Mouse (Mus musculus): ENCODE measurements at regions not wholly inside any gene's neighbourhood (a gene's known extent, or its start where the extent isn't known, plus 50 kb on each side); places are given as distances from the start of the nearest gene placed in this dataset.

- Histone ChIP-seq H3K4me3 (ENCODE audit: low read depth, low read length) (no peak overlapping the region), H3K27ac (ENCODE audit: low read depth) (no peak overlapping the region), H3K4me2 (no peak overlapping the region), H3K27me3 (ENCODE audit: insufficient read depth, low read length) (no peaks in the 10 kb centered on the region), H3K36me3 (ENCODE audit: insufficient read depth) (no peaks in the 10 kb centered on the region), H3K9me3 (ENCODE audit: low read depth, low read length) (no peaks in the 10 kb centered on the region), H3K9ac (no peak overlapping the region), H3K4me1 (ENCODE audit: insufficient read depth) (no peaks in the 10 kb centered on the region)
- ATAC-seq (ENCODE audit: insufficient read depth) (no peak), DNase-seq (peak; percentile 2)
- TF ChIP-seq CTCF (IDR thresholded peaks at IDR 0.05; ENCODE audit: low read depth) = no peak
- 59% methylated on average over 5 of the region's 5 CpGs for WGBS
Observed at GRCm38 (mm10) chr8:89855556-89855955, 492.6 kb downstream of the Tox3 start.

- ATAC-seq (ENCODE audit: insufficient read depth) = 0 out of 2 replicates have a peak, but pooled peaks have one; percentile 56
- Histone ChIP-seq H3K9ac (no peak overlapping the region), H3K27ac (ENCODE audit: low read depth) (no peak overlapping the region), H3K36me3 (ENCODE audit: insufficient read depth) (no peaks in the 10 kb centered on the region), H3K9me3 (ENCODE audit: low read depth, low read length) (no peaks in the 10 kb centered on the region), H3K4me3 (ENCODE audit: low read depth, low read length) (no peak overlapping the region), H3K27me3 (ENCODE audit: insufficient read depth, low read length) (no peaks in the 10 kb centered on the region), H3K4me1 (ENCODE audit: insufficient read depth) (no peaks in the 10 kb centered on the region), H3K4me2 (no peak overlapping the region)
- peak; percentile 75 for DNase-seq
- TF ChIP-seq CTCF (IDR thresholded peaks at IDR 0.05; ENCODE audit: low read depth) = peak; percentile 75
- 41% methylated on average over 3 of the region's 3 CpGs for WGBS
Observed at GRCm38 (mm10) chr8:89850209-89850796, 497.8 kb downstream of the Tox3 start.

DNA sequence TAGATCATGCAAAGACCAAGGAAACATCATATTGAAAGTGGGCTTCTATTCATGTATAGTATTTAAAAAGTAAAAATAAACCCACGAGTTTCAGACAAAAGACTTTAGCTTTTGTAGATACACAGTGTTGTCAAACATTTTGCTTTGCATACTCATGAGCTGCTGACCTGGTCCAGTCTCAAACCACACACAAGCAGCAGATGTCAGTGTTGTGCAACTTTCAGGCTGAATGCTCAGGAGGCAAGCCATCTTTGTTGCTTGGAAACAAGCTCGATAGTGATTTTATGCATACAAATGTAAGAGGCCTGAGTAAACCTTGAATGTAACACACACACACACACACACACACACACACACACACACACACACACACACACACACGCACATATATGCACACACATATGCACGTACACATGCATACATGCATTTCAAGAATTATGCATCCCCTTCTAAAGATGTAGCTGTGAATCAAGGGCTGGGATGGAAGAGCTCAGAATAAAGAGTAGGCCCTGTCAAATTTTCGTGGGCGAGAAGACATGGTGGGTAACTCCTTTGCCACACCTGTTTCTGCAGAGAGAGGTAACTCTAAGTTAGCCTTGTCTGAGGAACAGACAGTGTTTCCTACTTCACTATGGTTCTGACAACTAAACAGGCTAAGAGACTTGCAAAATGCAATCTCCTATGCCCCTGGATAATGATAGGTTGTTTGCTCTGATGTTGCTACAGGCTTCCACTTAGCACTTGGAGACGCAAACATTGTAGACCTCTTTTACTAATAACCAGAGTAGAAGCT lies 498.5 kb downstream of the Tox3 start:
- peak; percentile 60 for TF ChIP-seq CTCF (IDR thresholded peaks at IDR 0.05; ENCODE audit: low read depth)
- Histone ChIP-seq H3K9me3 (ENCODE audit: low read depth, low read length) (no peaks in the 10 kb centered on the region), H3K9ac (no peak overlapping the region), H3K4me2 (no peak overlapping the region), H3K4me3 (ENCODE audit: low read depth, low read length) (no peak overlapping the region), H3K36me3 (ENCODE audit: insufficient read depth) (no peaks in the 10 kb centered on the region), H3K27ac (ENCODE audit: low read depth) (no peak overlapping the region), H3K4me1 (ENCODE audit: insufficient read depth) (no peaks in the 10 kb centered on the region), H3K27me3 (ENCODE audit: insufficient read depth, low read length) (no peaks in the 10 kb centered on the region)
- ATAC-seq (ENCODE audit: insufficient read depth) (no peak), DNase-seq (peak; percentile 75)
- WGBS = 69% methylated on average over 7 of the region's 7 CpGs

- no peaks in the 10 kb centered on the region for H3K27me3 ChIP-seq (ENCODE audit: insufficient read depth, low read length)
- H3K4me3 ChIP-seq (ENCODE audit: low read depth, low read length) = no peak overlapping the region
- H3K9me3 ChIP-seq (ENCODE audit: low read depth, low read length) = no peaks in the 10 kb centered on the region
- H3K4me1 ChIP-seq (ENCODE audit: insufficient read depth) = no peaks in the 10 kb centered on the region
- no peak overlapping the region for H3K4me2 ChIP-seq
- H3K9ac ChIP-seq = no peak overlapping the region
- DNase-seq (peak; percentile 6), ATAC-seq (ENCODE audit: insufficient read depth) (no peak)
- WGBS = 71% methylated on average over 5 of the region's 5 CpGs
- TF ChIP-seq CTCF (IDR thresholded peaks at IDR 0.05; ENCODE audit: low read depth) = no peak
- H3K27ac ChIP-seq (ENCODE audit: low read depth) = no peak overlapping the region
- no peaks in the 10 kb centered on the region for H3K36me3 ChIP-seq (ENCODE audit: insufficient read depth)
Observed at GRCm38 (mm10) chr8:89838494-89838893, 509.6 kb downstream of the Tox3 start.

- ATAC-seq (ENCODE audit: insufficient read depth) = no peak
- Histone ChIP-seq H3K4me2 (no peak overlapping the region), H3K27ac (ENCODE audit: low read depth) (no peak overlapping the region), H3K27me3 (ENCODE audit: insufficient read depth, low read length) (no peaks in the 10 kb centered on the region), H3K4me3 (ENCODE audit: low read depth, low read length) (no peak overlapping the region), H3K9me3 (ENCODE audit: low read depth, low read length) (no peaks in the 10 kb centered on the region; the same call in 1 of the 2 replicates), H3K4me1 (ENCODE audit: insufficient read depth) (no peaks in the 10 kb centered on the region), H3K36me3 (ENCODE audit: insufficient read depth) (no peaks in the 10 kb centered on the region), H3K9ac (no peak overlapping the region)
- peak; percentile 35 for DNase-seq
- WGBS = 68% methylated on average over 4 of the region's 4 CpGs
- TF ChIP-seq CTCF (IDR thresholded peaks at IDR 0.05; ENCODE audit: low read depth) = peak; percentile 41
Observed at GRCm38 (mm10) chr8:89833715-89834114, 514.4 kb downstream of the Tox3 start.

DNA sequence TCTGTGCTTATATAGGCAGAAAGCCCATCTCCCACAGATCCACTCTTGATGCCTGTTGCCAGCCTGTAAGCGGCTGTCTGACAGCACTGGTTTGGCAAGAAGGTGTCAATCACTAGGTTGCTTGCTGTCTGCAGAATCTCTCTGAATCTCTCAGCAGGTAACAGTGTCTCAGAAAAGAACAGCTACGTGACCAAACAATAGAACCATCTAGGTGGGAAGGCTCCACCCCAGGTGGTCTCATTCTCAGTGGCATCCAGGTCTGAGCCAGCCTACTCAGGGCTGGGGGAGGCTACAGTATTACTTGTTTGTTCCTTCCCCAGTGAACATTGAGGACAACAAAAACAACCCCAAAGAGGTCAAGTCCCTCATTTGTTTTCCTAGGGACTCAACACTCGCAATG lies 523.6 kb downstream of the Tox3 start:
- Histone ChIP-seq H3K4me3 (ENCODE audit: low read depth, low read length) (no peak overlapping the region), H3K36me3 (ENCODE audit: insufficient read depth) (no peaks in the 10 kb centered on the region), H3K4me1 (ENCODE audit: insufficient read depth) (no peaks in the 10 kb centered on the region), H3K27me3 (ENCODE audit: insufficient read depth, low read length) (no peaks in the 10 kb centered on the region), H3K9me3 (ENCODE audit: low read depth, low read length) (no peaks in the 10 kb centered on the region), H3K4me2 (no peak overlapping the region), H3K9ac (no peak overlapping the region), H3K27ac (ENCODE audit: low read depth) (no peak overlapping the region)
- ATAC-seq (ENCODE audit: insufficient read depth) = no peak
- no peak for DNase-seq
- TF ChIP-seq CTCF (IDR thresholded peaks at IDR 0.05; ENCODE audit: low read depth) = no peak
- WGBS = 24% methylated on average over 3 of the region's 3 CpGs

DNA sequence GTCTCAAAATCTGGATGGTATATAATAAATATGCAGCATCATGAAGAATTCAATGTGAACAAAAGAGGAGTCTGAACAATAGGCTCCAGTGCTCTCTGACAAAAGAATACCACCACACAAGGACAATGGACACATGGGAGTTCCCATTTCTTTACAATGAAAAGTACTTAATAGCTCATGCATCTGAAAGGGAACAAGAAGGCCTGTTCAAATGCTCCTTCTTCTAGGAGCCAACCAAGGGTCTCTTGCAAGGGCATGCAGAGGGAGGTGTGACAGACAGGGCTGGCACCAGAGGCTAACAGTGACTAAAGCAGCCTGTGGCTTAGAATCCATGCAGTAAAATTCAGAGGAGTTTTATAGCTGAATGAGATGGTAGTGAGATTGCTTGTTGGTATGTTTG lies 524.5 kb downstream of the Tox3 start:
- Histone ChIP-seq H3K4me1 (ENCODE audit: insufficient read depth) (no peaks in the 10 kb centered on the region), H3K36me3 (ENCODE audit: insufficient read depth) (no peaks in the 10 kb centered on the region), H3K9ac (no peak overlapping the region), H3K27ac (ENCODE audit: low read depth) (no peak overlapping the region), H3K9me3 (ENCODE audit: low read depth, low read length) (no peaks in the 10 kb centered on the region), H3K4me3 (ENCODE audit: low read depth, low read length) (no peak overlapping the region), H3K27me3 (ENCODE audit: insufficient read depth, low read length) (no peaks in the 10 kb centered on the region), H3K4me2 (no peak overlapping the region)
- no peak for TF ChIP-seq CTCF (IDR thresholded peaks at IDR 0.05; ENCODE audit: low read depth)
- ATAC-seq (ENCODE audit: insufficient read depth) = no peak
- no peak for DNase-seq
